Mouse (Mus musculus): ENCODE data around the gene Olfr782. TPM values are rescaled to one million over a fixed set of nuclear protein-coding genes. Genes with fewer than 3 reads are reported as not detected.
"Not testable (repeated sequence)": the region's sequence is repeated elsewhere in the genome, so short reads cannot be mapped to it uniquely, and the experiment has no call there.

Olfr782 gene
- polyA plus RNA-seq (2016; fragmentation: Nextera tagmentation; extraction: Ambion mirVana): not detected in 2 replicates

GRCm38 (mm10) chr10:129348550-129348949 is at the start of gene Olfr782:
Olfr782 (plus strand) TSS chr10:129348850.
- no peak within 1 kb of the TSS for H3K9ac ChIP-seq
- H3K27ac ChIP-seq: no peak within 1 kb of the TSS

GRCm38 (mm10) chr10:129312973-129313372 is 35.7 kb upstream of the Olfr782 start:
- not testable (repeated sequence) for H3K27me3 ChIP-seq (replicated peaks); H3K4me2 ChIP-seq (replicated peaks); ATAC-seq (ENCODE audit: low FRiP score, low read depth); H3K9ac ChIP-seq; H3K4me1 ChIP-seq; H3K27ac ChIP-seq; H3K9me3 ChIP-seq; H3K4me3 ChIP-seq; H3K36me3 ChIP-seq
- 66% methylated on average over 1 of the region's 1 CpGs for WGBS

More at GRCm38 (mm10) chr10:129348550-129348949, at the start of gene Olfr782:
- WGBS: 87% methylated on average over 3 of the region's 3 CpGs
- Histone ChIP-seq H3K4me1 (no peaks in the 10 kb centered on the region), H3K36me3 (no peaks in the 10 kb centered on the region), H3K27me3 (replicated peaks) (no peaks in the 10 kb centered on the region), H3K4me3 (no peak within 1 kb of the TSS), H3K4me2 (replicated peaks) (no peak within 1 kb of the TSS), H3K9me3 (no peaks in the 10 kb centered on the region)
- ATAC-seq (ENCODE audit: low FRiP score, low read depth): no peak

GRCm38 (mm10) chr10:129313521-129313920 is 35.1 kb upstream of the Olfr782 start:
- not testable (repeated sequence) for H3K9ac ChIP-seq; ATAC-seq (ENCODE audit: low FRiP score, low read depth); H3K4me1 ChIP-seq; H3K9me3 ChIP-seq; H3K4me3 ChIP-seq; H3K36me3 ChIP-seq; H3K27ac ChIP-seq; H3K4me2 ChIP-seq (replicated peaks); H3K27me3 ChIP-seq (replicated peaks)
- no CpG with 5 or more reads among the region's 1 CpGs for WGBS

- Histone ChIP-seq H3K4me1 (no peaks in the 10 kb centered on the region), H3K36me3 (no peaks in the 10 kb centered on the region), H3K27ac (no peak within 1 kb of the TSS), H3K9ac (no peak within 1 kb of the TSS), H3K4me2 (replicated peaks) (no peak within 1 kb of the TSS), H3K4me3 (no peak within 1 kb of the TSS), H3K9me3 (no peaks in the 10 kb centered on the region), H3K27me3 (replicated peaks) (no peaks in the 10 kb centered on the region)
- WGBS: 88% methylated on average over 3 of the region's 3 CpGs
- no peak for ATAC-seq (ENCODE audit: low FRiP score, low read depth)
Measured at GRCm38 (mm10) chr10:129317817-129318216, 30.8 kb upstream of the Olfr782 start, which contains the start of gene Olfr780. Olfr780 (plus strand) TSS chr10:129318117.

GRCm38 (mm10) chr10:129328554-129328953 is 20.1 kb upstream of the Olfr782 start, which contains the start of gene Olfr781:
Olfr781 (plus strand) TSS chr10:129328854.
- no peak for ATAC-seq (ENCODE audit: low FRiP score, low read depth)
- H3K4me3 ChIP-seq: no peak within 1 kb of the TSS
- H3K9ac ChIP-seq: no peak within 1 kb of the TSS
- H3K9me3 ChIP-seq: no peaks in the 10 kb centered on the region
- no peaks in the 10 kb centered on the region for H3K27me3 ChIP-seq (replicated peaks)
- no peaks in the 10 kb centered on the region for H3K36me3 ChIP-seq
- H3K4me1 ChIP-seq: no peaks in the 10 kb centered on the region
- no peak within 1 kb of the TSS for H3K27ac ChIP-seq
- no peak within 1 kb of the TSS for H3K4me2 ChIP-seq (replicated peaks)

GRCm38 (mm10) chr10:129352475-129352874 is 3.8 kb downstream of the Olfr782 start:
- H3K4me1 ChIP-seq; ATAC-seq (ENCODE audit: low FRiP score, low read depth); H3K9me3 ChIP-seq; H3K9ac ChIP-seq; H3K36me3 ChIP-seq; H3K4me3 ChIP-seq; H3K27me3 ChIP-seq (replicated peaks); H3K27ac ChIP-seq; H3K4me2 ChIP-seq (replicated peaks): not testable (repeated sequence)
- WGBS: 65% methylated on average over 2 of the region's 2 CpGs

- H3K4me3 ChIP-seq; H3K9me3 ChIP-seq; H3K36me3 ChIP-seq; H3K27me3 ChIP-seq (replicated peaks); ATAC-seq (ENCODE audit: low FRiP score, low read depth); H3K27ac ChIP-seq; H3K4me2 ChIP-seq (replicated peaks); H3K4me1 ChIP-seq; H3K9ac ChIP-seq: not testable (repeated sequence)
- 86% methylated on average over 4 of the region's 4 CpGs for WGBS
Measured at GRCm38 (mm10) chr10:129356496-129356895, 7.8 kb downstream of the Olfr782 start.

GRCm38 (mm10) chr10:129357307-129357706 is 8.7 kb downstream of the Olfr782 start:
- no peak overlapping the region for H3K4me2 ChIP-seq (replicated peaks)
- H3K27me3 ChIP-seq (replicated peaks): no peaks in the 10 kb centered on the region
- ATAC-seq (ENCODE audit: low FRiP score, low read depth): no peak
- no peak overlapping the region for H3K27ac ChIP-seq
- H3K4me1 ChIP-seq: no peaks in the 10 kb centered on the region
- H3K9me3 ChIP-seq: 0 out of 2 replicates have a peak, but pooled peaks cover 5% of the 10 kb centered on the region
- 79% methylated on average over 5 of the region's 5 CpGs for WGBS
- H3K4me3 ChIP-seq: no peak overlapping the region
- H3K9ac ChIP-seq: no peak overlapping the region
- H3K36me3 ChIP-seq: no peaks in the 10 kb centered on the region

- not testable (repeated sequence) for H3K4me2 ChIP-seq (replicated peaks); H3K4me1 ChIP-seq; ATAC-seq (ENCODE audit: low FRiP score, low read depth); H3K36me3 ChIP-seq; H3K4me3 ChIP-seq; H3K9ac ChIP-seq; H3K9me3 ChIP-seq; H3K27ac ChIP-seq; H3K27me3 ChIP-seq (replicated peaks)
- 90% methylated on average over 5 of the region's 5 CpGs for WGBS
Measured at GRCm38 (mm10) chr10:129374051-129374450, 25.4 kb downstream of the Olfr782 start.

GRCm38 (mm10) chr10:129383783-129384182 is 35.1 kb downstream of the Olfr782 start, which contains the start of gene Olfr784:
Olfr784 (plus strand) TSS chr10:129384083.
- no peaks in the 10 kb centered on the region for H3K4me1 ChIP-seq
- no peaks in the 10 kb centered on the region for H3K9me3 ChIP-seq
- no peak for ATAC-seq (ENCODE audit: low FRiP score, low read depth)
- no peak within 1 kb of the TSS for H3K4me3 ChIP-seq
- no peak within 1 kb of the TSS for H3K9ac ChIP-seq
- no peak within 1 kb of the TSS for H3K4me2 ChIP-seq (replicated peaks)
- H3K27ac ChIP-seq: no peak within 1 kb of the TSS
- H3K36me3 ChIP-seq: no peaks in the 10 kb centered on the region
- no peaks in the 10 kb centered on the region for H3K27me3 ChIP-seq (replicated peaks)

GRCm38 (mm10) chr10:129400892-129401291 is 52.2 kb downstream of the Olfr782 start:
- Histone ChIP-seq H3K9ac (no peak overlapping the region), H3K27me3 (replicated peaks) (no peaks in the 10 kb centered on the region), H3K4me2 (replicated peaks) (no peak overlapping the region), H3K4me1 (no peaks in the 10 kb centered on the region), H3K36me3 (no peaks in the 10 kb centered on the region), H3K27ac (no peak overlapping the region), H3K4me3 (no peak overlapping the region), H3K9me3 (no peaks in the 10 kb centered on the region)
- no peak for ATAC-seq (ENCODE audit: low FRiP score, low read depth)
- WGBS: 44% methylated on average over 5 of the region's 5 CpGs

Measured in neural tube, embryonic 12.5 days (tissue).